Mouse (Mus musculus): Measurements from ENCODE around the gene Ccdc12.

Gene Ccdc12

GRCm38 (mm10) chr9:110645219-110645618 is 11.1 kb upstream of the Ccdc12 start:
- in situ Hi-C loops (cut with MseI, MboI): no loop called here

DNA sequence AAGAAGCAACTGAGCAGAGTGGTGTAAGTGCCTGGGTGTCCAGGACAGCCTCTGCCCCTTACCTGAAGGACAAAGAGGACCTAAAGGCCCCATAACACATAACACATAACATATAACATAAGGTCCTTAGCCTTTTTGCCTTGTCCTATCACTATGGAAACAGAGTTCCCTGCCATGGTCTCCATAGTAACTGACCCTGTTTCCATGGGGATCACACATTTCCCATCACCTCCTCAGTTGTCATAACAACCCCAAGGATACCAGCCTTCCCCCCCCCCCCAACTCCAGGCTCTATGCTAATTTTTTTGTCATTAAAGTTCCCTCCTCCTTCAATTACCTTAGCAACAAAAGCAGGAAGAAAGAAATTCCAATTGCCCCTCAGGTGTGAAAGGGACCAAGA is 6.5 kb upstream of the Ccdc12 start:
- in situ Hi-C loops (cut with MseI, MboI): no loop called here

DNA sequence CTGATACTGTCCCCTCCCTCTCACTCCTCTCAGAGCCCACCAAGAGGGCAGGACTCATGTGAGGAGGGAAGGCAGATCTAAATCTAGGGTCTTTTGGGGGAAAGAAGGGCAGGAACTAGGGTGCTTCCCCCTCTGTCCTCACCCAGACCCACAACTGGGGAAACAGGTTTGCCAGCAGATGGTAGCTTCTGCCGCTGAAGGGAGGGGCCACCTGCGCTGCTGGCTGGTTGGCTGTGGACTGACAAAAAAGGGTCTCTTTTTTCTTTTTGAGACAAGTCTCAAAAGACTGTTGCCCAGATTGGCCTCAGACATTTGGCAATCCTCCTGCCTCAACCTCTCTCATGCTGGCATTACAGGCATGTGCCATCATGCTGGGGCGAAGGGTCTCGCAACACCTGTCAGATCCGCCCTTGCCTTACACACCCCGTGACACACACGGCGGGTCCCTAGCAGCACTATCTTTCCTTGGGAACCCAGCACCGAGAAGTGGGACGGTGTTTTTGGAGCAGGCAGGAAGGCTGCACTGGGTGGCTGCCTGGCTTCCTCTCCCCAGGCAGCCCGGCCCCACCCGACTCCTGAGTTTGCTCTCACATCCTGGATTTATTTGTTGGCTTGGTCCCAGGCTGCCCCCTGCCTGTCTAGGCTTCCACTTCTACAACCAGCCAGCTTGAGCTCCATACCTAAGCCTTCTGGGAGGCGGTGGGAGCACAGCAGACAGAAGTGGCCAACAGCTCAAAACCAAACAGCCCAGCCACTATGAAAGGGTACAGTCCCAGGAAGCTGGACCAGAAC is 4.2 kb upstream of the Ccdc12 start:
- in situ Hi-C loops (cut with MseI, MboI): no loop called here

- in situ Hi-C loops (cut with MseI, MboI): no loop called here
These were observed 3.2 kb upstream of the Ccdc12 start for GRCm38 (mm10) chr9:110652963-110653654.

DNA sequence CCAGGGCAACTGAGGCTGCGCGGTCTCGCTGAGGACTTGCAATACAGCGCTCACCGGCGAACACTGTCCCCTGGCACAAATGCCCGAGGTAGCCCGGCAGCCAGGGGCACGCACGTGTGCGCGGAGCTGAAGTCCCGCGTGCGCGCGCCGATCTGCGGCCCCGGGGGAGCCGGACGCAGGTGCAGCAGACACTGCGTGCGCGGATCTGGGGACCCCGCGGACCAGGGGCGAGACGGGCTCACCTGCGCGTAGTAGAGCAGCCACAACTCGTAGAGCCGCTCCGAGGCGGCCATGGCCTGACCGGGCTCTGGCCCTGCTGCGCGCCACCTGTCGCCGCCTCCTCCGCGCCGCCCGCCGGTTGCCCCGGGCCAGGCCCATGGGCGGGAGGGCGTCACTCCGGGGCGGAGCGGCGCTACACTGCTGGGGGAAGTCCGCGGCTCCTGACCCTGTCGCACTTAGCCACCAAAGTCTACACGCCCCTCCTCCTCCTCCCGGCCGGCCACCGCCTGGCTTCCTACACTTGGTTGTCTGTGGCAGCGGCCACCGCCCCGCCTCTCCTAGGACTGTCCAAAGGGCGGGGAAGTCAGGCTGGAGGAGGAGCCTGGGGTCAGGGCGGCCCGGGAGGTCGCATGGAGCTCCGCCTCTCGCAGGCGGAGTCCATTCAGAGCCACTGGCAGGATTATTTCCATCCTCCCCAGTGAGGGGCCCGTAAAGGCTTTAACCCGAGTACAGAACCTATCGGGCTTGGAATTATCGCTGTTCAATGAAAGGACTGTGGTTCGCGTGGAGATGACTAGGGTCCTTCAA is 2.4 kb upstream of the Ccdc12 start, which contains the start of gene Nbeal2:
Gene Nbeal2 (minus strand): TSS at position 507 of the 807 bp plus-strand sequence.
- in situ Hi-C loops (cut with MseI, MboI): no loop called here

- in situ Hi-C loops (cut with MseI, MboI): no loop called here
These were observed 1.3 kb upstream of the Ccdc12 start for GRCm38 (mm10) chr9:110654726-110655650.

DNA sequence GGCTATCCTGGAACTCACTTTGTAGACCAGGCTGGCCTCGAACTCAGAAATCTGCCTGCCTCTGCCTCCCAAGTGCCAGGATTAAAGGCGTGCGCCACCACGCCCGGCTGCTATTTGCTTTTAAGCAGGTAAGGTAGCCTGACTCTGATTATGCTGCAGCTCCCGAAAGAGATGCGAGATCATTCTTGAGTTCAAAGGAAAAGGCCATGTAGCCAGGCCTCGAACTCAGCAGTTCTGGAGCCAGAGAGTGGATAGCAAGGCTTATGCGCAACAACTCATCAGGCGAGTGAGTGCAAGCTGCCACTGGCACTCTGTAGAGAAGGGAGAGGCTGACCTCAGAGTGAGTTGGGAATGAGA is 674 bp upstream of the Ccdc12 start:
- in situ Hi-C loops (cut with MseI, MboI): no loop called here

- in situ Hi-C loops (cut with MseI, MboI): no loop called here
These were observed 1.3 kb downstream of the Ccdc12 start for GRCm38 (mm10) chr9:110657474-110658078.

DNA sequence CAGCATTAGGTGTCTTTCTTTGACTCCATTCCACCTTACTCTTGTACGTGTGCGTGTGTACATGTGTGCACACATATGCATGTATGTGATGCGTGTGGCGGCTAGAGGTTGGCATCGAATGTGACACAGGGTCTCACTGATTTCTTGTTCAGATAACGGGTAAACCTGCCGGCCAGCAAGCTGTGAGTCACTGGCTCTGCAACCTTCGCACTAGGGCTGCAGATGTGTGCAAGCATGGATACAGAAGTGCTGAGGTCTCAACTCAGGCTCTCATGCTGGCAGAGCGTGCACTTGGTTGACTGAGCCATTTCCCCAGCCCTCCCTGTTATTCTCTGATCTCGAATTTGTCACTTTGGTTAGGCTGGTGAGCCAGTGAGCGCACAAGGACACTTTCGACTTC is 3.2 kb downstream of the Ccdc12 start:
- in situ Hi-C loops (cut with MseI, MboI): no loop called here

DNA sequence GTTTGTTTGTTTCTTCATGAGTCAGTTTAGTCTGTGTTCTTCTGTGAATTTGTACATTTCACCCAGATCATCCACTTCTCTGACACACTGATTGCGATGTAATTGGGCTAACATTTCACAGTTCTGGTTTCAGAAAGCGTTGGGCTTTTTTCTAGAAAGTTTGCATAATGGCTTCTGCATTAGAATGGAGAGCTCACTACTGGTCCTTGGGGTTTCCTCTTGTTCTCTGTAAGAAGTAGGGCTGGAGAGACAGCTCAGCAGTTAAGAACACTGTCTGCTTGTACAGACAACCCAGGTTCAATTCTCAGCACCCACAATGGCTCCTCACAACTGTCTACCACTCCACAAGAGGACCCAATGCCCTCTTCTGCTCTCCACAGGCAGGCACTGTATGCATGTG is 3.9 kb downstream of the Ccdc12 start:
- in situ Hi-C loops (cut with MseI, MboI): no loop called here

DNA sequence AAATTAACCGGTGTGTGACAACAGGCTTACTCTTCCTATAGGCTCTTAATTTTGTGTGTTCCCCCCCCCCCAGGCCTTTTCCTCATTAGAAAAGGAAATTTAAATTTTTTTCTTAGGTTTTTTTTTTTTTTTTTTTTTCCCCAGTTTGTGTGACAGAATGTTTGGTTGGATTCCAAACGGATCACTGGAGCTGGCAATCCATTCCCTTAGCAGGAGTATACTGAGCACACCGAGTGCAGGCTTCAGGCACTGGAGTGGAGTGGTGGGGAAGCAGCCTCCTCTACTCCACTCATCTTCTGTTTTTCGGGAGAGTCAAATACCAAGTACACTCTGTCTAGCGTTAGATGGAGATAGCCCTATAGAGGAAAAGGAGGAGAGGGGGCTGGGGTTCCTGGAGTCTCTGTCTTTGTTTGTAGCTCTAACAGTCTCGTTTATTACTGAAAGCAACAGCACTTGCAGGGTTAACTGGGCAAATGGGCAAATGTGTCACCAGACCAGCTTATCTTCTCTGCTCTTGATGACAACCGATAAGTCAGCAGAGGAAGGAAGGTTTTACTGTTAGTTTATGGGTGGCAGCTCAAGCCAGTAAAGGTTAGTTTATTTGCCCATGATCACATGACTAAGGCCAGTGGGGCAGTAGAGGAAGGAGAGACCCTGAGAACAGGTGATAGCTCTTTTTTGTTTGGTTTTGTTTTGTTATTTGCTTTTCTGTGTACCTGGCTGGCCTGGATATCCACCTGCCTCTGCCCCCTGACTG is 4.7 kb downstream of the Ccdc12 start:
- in situ Hi-C loops (cut with MseI, MboI): no loop called here

- in situ Hi-C loops (cut with MseI, MboI): no loop called here
These were observed 6.5 kb downstream of the Ccdc12 start for GRCm38 (mm10) chr9:110662844-110663243.

GRCm38 (mm10) chr9:110665912-110666311 is 9.6 kb downstream of the Ccdc12 start:
- in situ Hi-C loops (cut with MseI, MboI): no loop called here

DNA sequence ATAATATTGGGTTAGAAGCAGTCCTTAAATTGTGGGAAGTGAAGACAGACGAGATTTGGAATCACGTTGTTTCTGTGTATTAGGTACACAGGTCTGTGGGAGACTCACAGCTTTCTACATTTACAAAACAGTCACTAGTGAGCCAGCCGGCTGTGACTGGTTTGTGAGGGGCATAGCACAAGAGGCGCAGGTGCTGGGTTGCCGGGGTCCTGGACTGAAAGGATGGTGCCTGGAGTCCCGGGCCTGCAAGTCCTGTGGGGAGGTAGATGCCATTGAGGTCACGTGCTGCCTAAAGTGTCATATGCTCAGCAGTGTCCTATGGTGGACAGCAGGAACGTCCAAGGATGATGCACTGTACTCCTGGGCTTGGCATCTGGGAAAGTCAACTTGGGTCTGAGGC is 10.1 kb downstream of the Ccdc12 start:
- in situ Hi-C loops (cut with MseI, MboI): no loop called here

DNA sequence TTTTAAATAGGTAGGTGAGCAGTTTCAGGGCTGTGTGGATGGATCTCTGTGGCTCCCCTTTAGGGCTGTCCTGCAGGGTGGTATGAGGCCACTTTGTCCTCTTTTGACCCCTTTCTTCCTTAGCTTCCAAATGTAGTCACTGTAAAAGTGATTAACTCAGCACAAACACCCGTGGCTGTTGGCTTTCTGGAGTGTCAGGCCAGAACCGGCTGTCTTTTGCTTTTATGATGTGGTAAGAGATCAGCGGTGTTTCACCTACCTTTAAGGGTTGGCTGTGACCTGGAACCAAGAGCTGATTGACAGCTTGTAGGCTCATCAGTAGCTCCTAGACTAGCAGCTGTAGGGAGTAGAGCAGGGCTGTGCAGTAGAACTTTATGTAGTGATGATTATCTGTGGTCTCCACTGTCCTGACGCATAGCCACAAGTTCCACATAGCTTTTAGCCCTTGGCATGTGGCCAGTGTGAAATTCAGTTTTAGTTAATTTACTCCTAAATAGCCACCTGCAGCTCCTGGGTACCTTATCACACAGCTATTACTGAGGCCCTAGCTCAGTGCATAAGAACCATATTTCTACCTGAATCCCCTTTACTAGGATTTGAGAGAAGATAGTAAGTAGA is 11.0 kb downstream of the Ccdc12 start:
- in situ Hi-C loops (cut with MseI, MboI): no loop called here

GRCm38 (mm10) chr9:110668601-110669293 is 12.4 kb downstream of the Ccdc12 start:
- in situ Hi-C loops (cut with MseI, MboI): no loop called here

GRCm38 (mm10) chr9:110669785-110670184 is 13.5 kb downstream of the Ccdc12 start:
- in situ Hi-C loops (cut with MseI, MboI): no loop called here

- in situ Hi-C loops (cut with MseI, MboI): no loop called here
These were observed 16.3 kb downstream of the Ccdc12 start for GRCm38 (mm10) chr9:110672462-110673106.
